Mouse (Mus musculus) intestine, embryonic 14.5 days (tissue): Measurements from ENCODE around the gene Anapc15-ps. TPM values are rescaled to one million over a fixed set of nuclear protein-coding genes. Genes with fewer than 3 reads are reported as not detected.

Source experiments
- ATAC-seq: fragments of 200-750 bp; cut with Nextera tagmentation; replicated peaks from 2 replicates; pipeline ENCODE4 v1.8.0; 2017; ENCODE audit warnings: low read depth, moderate number of reproducible peaks, moderate TSS enrichment, moderate library complexity; ENCODE audit not compliant: low FRiP score, low TSS enrichment
- DNase-seq: peaks from one replicate; pipeline ENCODE4 v3.0.0-alpha.2; 2018; ENCODE audit warnings: low spot score
- H3K27ac ChIP-seq: fragments of 300-500 bp; sonication (generic); 2 replicates; pipeline ENCODE4 v1.5.1; 2014; ENCODE audit warnings: low read depth, mild to moderate bottlenecking, control low read depth
- H3K27me3 ChIP-seq: fragments of 300-500 bp; sonication (generic); replicated peaks from 2 replicates; pipeline ENCODE4 v1.6.1; 2014; ENCODE audit warnings: low read length, control low read depth; ENCODE audit not compliant: control insufficient read depth, insufficient read depth
- H3K36me3 ChIP-seq: fragments of 300-500 bp; sonication (generic); 2 replicates; pipeline ENCODE4 v1.6.1; 2014; ENCODE audit warnings: low read length, control low read depth; ENCODE audit not compliant: control insufficient read depth, insufficient read depth
- H3K4me1 ChIP-seq: fragments of 300-500 bp; sonication (generic); replicated peaks from 2 replicates; pipeline ENCODE4 v1.6.1; 2014; ENCODE audit warnings: low read length, control low read depth, mixed read lengths; ENCODE audit not compliant: control insufficient read depth, insufficient read depth
- H3K4me2 ChIP-seq: fragments of 300-500 bp; sonication (generic); 2 replicates; pipeline ENCODE4 v1.6.1; 2014; ENCODE audit warnings: low read length
- H3K4me3 ChIP-seq: fragments of 300-500 bp; sonication (generic); 2 replicates; pipeline ENCODE4 v1.5.1; 2014; ENCODE audit warnings: low read depth, low read length, control low read depth, mixed read lengths
- H3K9ac ChIP-seq: fragments of 300-500 bp; sonication (generic); 2 replicates; pipeline ENCODE4 v1.6.1; 2014; ENCODE audit warnings: mild to moderate bottlenecking, low read length
- H3K9me3 ChIP-seq: fragments of 300-500 bp; sonication (generic); 2 replicates; pipeline ENCODE4 v1.6.1; 2016; ENCODE audit warnings: low read length, control low read depth; ENCODE audit not compliant: control insufficient read depth
- WGBS: fragments of 180-500 bp; shearing (Covaris S2); extraction: QIAGEN DNeasy Blood & Tissue Kit; methylation state at CpG from one replicate; pipeline ENCODE4 v1.1.7; 2014; 5-methylcytosine and 5-hydroxymethylcytosine counted together
- polyA plus RNA-seq: library from polyadenylated mRNA; unstranded; fragments of >200 nt; fragmentation: Nextera tagmentation; extraction: Ambion mirVana; gene quantifications from 2 replicates; pipeline ENCODE4 v1.2.1, GENCODE M21; 2014

Anapc15-ps gene
- polyA plus RNA-seq, 1 experiment from 2014 or later: not detected

DNA sequence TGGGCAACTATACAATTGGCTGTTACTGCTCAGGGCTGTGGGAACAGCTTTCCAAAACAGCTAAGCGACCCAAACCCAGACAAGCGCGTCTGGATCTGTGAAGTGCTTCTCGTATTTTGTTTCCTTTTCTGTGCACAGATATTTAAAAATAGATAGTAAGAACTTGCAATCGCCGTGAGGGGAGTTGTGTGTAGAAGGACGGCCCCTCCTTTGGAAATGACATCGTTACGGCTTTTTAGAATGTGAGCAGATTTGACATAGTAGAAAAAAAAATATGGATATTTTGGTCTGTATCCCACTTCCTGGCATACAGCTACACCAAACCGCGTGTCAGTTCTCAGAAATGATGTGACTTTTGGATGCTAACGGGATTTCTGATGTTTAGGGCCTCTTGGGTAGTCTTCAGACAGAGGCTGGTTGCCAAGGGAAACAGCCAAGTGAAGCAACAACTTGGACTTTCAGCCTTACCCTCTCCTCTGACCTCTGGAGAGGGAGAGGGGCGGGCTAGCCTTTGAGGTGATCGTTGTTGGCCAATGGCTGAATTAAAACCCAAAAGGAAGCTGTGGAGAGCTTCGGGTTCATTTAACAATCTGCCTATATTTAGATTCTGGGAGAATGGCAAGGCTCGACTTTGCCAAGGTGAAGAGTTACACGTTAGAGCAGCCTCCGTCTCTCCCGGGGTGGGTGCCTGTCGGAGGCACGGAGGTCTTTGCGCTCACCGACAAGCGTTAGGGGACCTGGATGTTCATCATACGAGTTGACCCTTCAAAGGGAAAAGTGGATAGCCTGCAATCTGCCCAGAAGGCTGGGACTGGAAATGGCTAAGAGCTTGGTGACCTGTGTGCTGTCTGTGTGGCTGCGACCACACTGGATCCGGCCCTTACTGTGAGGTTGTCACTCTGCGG, 7.2 kb upstream of the Anapc15-ps start:
- ATAC-seq: no peak
- H3K9ac ChIP-seq: no peak overlapping the region

DNA sequence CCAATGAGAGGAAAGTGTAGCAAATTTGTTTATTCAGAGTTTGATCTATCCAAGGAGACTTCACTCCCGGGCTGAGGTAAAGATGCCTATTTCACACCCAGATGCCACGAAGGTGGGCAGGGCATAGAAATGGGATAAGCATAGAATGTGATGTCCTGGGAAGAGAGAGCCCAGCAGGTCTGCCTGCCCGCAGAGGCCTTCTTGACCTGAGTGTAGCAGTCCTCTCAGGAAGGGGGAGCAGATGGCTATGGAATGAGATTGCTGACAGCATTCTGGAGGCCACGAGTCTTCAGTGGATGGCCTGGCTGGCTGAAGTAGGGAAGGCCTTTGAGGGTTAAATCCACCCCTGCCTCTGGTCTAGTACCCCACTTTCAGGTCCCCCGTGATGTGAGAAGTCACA, 5.9 kb upstream of the Anapc15-ps start:
- ATAC-seq (no peak), DNase-seq (no peak)
- Histone ChIP-seq H3K4me3 (no peak overlapping the region), H3K9ac (no peak overlapping the region), H3K4me1 (peaks cover 7% of the 10 kb centered on the region), H3K36me3 (no peaks in the 10 kb centered on the region), H3K27ac (no peak overlapping the region), H3K9me3 (no peaks in the 10 kb centered on the region), H3K27me3 (no peaks in the 10 kb centered on the region), H3K4me2 (no peak overlapping the region)
- WGBS: 84% methylated on average over 5 of the region's 5 CpGs

More for the DNA sequence above, 7.2 kb upstream of the Anapc15-ps start:
- Histone ChIP-seq H3K4me3 (no peak overlapping the region), H3K9me3 (no peaks in the 10 kb centered on the region), H3K4me1 (peaks cover 7% of the 10 kb centered on the region), H3K27me3 (no peaks in the 10 kb centered on the region), H3K36me3 (no peaks in the 10 kb centered on the region), H3K27ac (no peak overlapping the region), H3K4me2 (peak overlapping the region; percentile 22)
- no peak for DNase-seq
- 60% methylated on average over 28 of the region's 28 CpGs for WGBS

DNA sequence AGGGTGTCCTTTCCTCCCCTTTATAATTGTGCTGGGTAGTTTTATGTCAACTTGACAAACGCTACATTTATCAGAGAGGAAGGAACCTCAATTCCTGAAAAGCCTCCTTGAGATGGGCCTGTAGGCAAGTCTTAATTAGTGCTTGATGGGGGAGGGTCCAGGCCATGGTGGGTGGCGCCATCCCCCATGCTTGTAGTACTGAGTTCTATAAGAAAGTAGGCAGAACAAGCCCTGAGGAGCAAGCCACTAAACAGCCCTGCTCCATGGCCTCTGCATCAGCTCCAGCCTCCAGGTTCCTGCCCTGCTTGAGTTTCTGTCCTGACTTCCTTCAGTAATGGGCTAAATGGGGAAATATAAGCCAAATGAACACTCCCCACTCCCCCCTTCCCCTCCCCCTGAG, 5.4 kb upstream of the Anapc15-ps start:
- 93% methylated on average over 2 of the region's 2 CpGs for WGBS

DNA sequence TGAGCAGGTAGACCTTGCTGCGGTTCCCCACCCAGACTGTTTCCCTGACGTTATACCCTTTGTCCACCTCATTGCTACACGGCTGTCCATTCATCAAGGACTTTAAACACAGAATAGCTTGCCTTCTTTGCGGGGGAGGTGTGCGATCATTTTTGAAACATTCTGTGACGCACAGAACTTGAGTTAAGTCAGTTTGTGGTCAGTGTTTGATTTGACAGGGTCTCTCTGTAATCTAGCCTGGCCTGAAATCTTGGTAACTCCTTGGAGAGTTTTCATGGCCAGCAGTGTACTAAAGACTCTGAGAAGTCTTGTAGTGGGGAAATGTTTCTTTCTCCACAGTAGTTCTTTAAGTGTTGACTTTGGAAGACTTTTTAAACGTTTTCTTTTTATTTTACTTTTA, 5.0 kb upstream of the Anapc15-ps start:
- ATAC-seq: no peak
- Histone ChIP-seq H3K27ac (no peak overlapping the region), H3K9ac (no peak overlapping the region)

More for the DNA sequence above, 5.4 kb upstream of the Anapc15-ps start:
- Histone ChIP-seq H3K36me3 (no peaks in the 10 kb centered on the region), H3K4me3 (no peak overlapping the region), H3K4me1 (peaks cover 7% of the 10 kb centered on the region), H3K9ac (no peak overlapping the region), H3K4me2 (no peak overlapping the region), H3K9me3 (no peaks in the 10 kb centered on the region), H3K27me3 (no peaks in the 10 kb centered on the region), H3K27ac (no peak overlapping the region)
- no peak for DNase-seq
- ATAC-seq: no peak

GRCm38 (mm10) chr10:95677356-95678109, 4.3 kb upstream of the Anapc15-ps start:
- Histone ChIP-seq H3K4me1 (peaks cover 7% of the 10 kb centered on the region), H3K9ac (no peak overlapping the region), H3K4me3 (0 out of 2 replicates have a peak overlapping the region, but pooled peaks have one; percentile 6), H3K9me3 (no peaks in the 10 kb centered on the region), H3K27me3 (no peaks in the 10 kb centered on the region), H3K4me2 (peak overlapping the region; percentile 36), H3K27ac (no peak overlapping the region), H3K36me3 (no peaks in the 10 kb centered on the region)
- DNase-seq: no peak
- WGBS: 45% methylated on average over 22 of the region's 22 CpGs
- ATAC-seq: no peak

More for the DNA sequence above, 5.0 kb upstream of the Anapc15-ps start:
- Histone ChIP-seq H3K36me3 (no peaks in the 10 kb centered on the region), H3K4me1 (peaks cover 7% of the 10 kb centered on the region), H3K4me2 (peak overlapping the region; percentile 36; the same call in 1 of the 2 replicates), H3K27me3 (no peaks in the 10 kb centered on the region), H3K9me3 (no peaks in the 10 kb centered on the region), H3K4me3 (no peak overlapping the region)
- WGBS: 62% methylated on average over 7 of the region's 7 CpGs
- no peak for DNase-seq

GRCm38 (mm10) chr10:95676991-95677355, 3.7 kb upstream of the Anapc15-ps start:
- ATAC-seq (no peak), DNase-seq (no peak)
- no peaks in the 10 kb centered on the region for H3K27me3 ChIP-seq
- H3K36me3 ChIP-seq: no peaks in the 10 kb centered on the region
- H3K4me1 ChIP-seq: peaks cover 7% of the 10 kb centered on the region
- H3K27ac ChIP-seq: no peak overlapping the region
- WGBS: 77% methylated on average over 5 of the region's 5 CpGs
- no peak overlapping the region for H3K4me3 ChIP-seq
- H3K9me3 ChIP-seq: no peaks in the 10 kb centered on the region
- H3K4me2 ChIP-seq: peak overlapping the region; percentile 36; the same call in 1 of the 2 replicates
- no peak overlapping the region for H3K9ac ChIP-seq

DNA sequence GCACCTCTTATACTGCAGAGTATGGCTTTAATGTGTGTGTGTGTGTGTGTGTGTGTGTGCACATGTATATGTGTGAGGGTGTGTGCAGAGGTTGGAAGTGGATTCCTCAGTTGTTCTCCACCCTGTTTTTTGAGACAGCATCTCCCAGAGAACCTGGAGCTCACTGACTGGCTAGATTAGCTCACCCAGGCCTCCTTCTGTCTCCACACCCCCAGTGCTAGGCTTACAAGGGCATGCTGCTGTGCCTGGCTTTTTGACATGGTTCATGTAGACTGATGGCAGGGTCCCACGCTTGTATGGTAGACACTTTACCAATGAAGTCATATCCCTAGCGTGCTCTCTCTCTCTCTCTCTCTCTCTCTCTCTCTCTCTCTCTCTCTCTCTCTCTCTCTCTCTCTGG, 3.1 kb upstream of the Anapc15-ps start:
- 90% methylated on average over 2 of the region's 2 CpGs for WGBS
- no peak for ATAC-seq
- H3K4me2 ChIP-seq: no peak overlapping the region
- H3K9me3 ChIP-seq: no peaks in the 10 kb centered on the region
- peaks cover 7% of the 10 kb centered on the region for H3K4me1 ChIP-seq
- H3K27me3 ChIP-seq: no peaks in the 10 kb centered on the region
- no peak overlapping the region for H3K27ac ChIP-seq
- DNase-seq: no peak
- H3K4me3 ChIP-seq: no peak overlapping the region
- H3K36me3 ChIP-seq: no peaks in the 10 kb centered on the region
- no peak overlapping the region for H3K9ac ChIP-seq

DNA sequence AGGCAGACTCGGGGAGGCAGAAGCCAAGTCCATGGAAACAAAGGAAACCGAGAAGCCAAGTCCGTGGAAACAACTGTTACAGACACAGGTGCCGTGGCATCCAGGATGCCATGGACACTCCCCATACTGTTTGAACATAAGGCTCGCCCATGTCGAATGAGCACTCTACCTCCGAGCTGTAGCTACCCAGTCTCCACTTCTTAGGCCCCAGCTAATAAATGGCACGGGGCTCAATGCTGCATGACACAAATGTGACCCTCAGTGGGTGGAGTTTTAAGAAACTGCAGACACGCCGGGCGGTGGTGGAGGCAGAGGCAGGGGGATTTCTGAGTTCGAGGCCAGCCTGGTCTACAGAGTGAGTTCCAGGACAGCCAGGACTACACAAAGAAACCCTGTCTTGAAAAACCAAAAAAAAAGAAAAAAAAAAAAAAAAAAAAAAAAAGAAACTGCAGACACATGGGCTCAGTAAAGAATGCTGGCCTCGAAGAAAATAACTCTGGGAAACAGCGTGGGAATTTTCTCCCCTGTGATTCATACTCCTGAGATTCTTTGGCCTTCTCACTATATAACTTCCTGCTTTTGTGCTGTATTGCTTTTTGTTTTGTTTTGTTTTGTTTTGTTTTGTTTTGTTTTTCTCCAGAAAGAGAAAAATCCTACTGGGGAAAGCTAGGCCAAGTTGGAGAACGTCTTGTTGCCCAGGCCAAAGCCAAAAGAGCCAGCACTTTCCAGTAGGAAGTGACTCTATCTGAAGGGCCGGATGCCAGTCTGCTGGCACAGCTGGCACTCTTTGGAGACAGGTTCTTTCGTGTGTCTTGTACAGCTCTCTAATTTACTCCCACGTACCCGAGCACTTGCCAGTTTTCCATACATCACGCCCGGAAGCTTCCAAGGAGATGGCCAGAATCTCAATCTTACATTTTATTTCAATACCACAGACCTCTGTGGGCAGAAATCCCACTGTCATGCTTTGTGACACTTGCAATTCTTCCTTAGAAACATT, 2.2 kb downstream of the Anapc15-ps start:
- Histone ChIP-seq H3K9me3 (no peaks in the 10 kb centered on the region), H3K4me3 (no peak overlapping the region), H3K36me3 (no peaks in the 10 kb centered on the region), H3K9ac (no peak overlapping the region), H3K4me2 (no peak overlapping the region), H3K4me1 (no peaks in the 10 kb centered on the region), H3K27me3 (no peaks in the 10 kb centered on the region), H3K27ac (no peak overlapping the region)
- no peak for DNase-seq
- no peak for ATAC-seq
- WGBS: 88% methylated on average over 21 of the region's 21 CpGs
